19 mouse cellular contexts compared by ENCODE assay signal in genomic region chr1:170141626-170142025, GRCm38 (mm10).
"Had no signal": no experiment of that assay in that cellular context is flagged by ENCODE, and none has a peak within 500 bp of the region (broad histone marks: within the 10 kb centered on the region; RNA-seq: fewer than 3 reads in every experiment).

No protein-coding gene starts in this region.

- DNase-seq: gastrocnemius, adult 2 months; gastrocnemius, postnatal 10 days; gastrocnemius, postnatal 25 days; heart, adult 2 months; heart, postnatal 14 days; heart, postnatal 36 days; kidney, postnatal 14 days; liver, embryonic 13.5 days had no signal

- H3K36me3 ChIP-seq: intestine, embryonic 15.5 days had no signal

- H3K27ac ChIP-seq: gastrocnemius, adult 2 months; heart, adult 2 months; heart, embryonic 13.5 days; heart, embryonic 15.5 days; hindbrain, embryonic 10.5 days; hindbrain, embryonic 12.5 days; hindbrain, embryonic 14.5 days; intestine, embryonic 15.5 days; layer of hippocampus, adult 2 months; left cerebral cortex, adult 2 months; limb, embryonic 10.5 days; limb, embryonic 12.5 days; liver, embryonic 13.5 days; liver, embryonic 15.5 days had no signal

- H3K4me1 ChIP-seq: heart, embryonic 15.5 days; hindbrain, embryonic 10.5 days; hindbrain, embryonic 12.5 days; intestine, embryonic 15.5 days; limb, embryonic 10.5 days; limb, embryonic 12.5 days; liver, embryonic 13.5 days; liver, embryonic 15.5 days had no signal

- H3K4me3 ChIP-seq: gastrocnemius, adult 2 months; heart, adult 2 months; heart, embryonic 13.5 days; heart, embryonic 15.5 days; hindbrain, embryonic 10.5 days; hindbrain, embryonic 12.5 days; intestine, embryonic 15.5 days; layer of hippocampus, adult 2 months; left cerebral cortex, adult 2 months; limb, embryonic 10.5 days; limb, embryonic 12.5 days; liver, embryonic 13.5 days; liver, embryonic 15.5 days had no signal

- H3K27me3 ChIP-seq: heart, embryonic 13.5 days; heart, embryonic 15.5 days; hindbrain, embryonic 12.5 days; intestine, embryonic 15.5 days; limb, embryonic 12.5 days; liver, embryonic 13.5 days; liver, embryonic 15.5 days had no signal

- H3K9ac ChIP-seq: heart, embryonic 13.5 days; heart, embryonic 15.5 days; hindbrain, embryonic 12.5 days; hindbrain, embryonic 14.5 days; intestine, embryonic 15.5 days; limb, embryonic 12.5 days; liver, embryonic 13.5 days; liver, embryonic 15.5 days had no signal
